13 mouse cellular contexts compared by ENCODE assay signal in the genomic region with DNA sequence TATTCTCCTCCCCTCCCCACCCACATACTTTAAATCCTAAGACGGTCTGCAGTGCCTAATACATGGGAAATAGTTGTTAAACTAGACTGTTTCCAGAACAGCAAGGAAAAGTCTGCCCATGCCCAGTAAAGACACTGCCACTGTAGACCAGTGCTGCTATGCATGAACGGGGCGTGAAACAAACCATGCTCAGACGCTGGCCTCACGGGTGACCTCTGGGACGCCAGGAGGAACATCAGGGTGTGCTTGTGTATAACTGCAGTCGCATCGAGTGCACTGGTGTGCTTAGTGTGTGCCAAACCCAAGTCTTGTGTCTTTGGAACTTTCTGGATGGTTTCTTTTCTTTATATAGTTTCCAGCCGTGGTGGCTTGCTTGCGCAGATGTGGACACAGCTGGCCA. TPM values are rescaled to one million over a fixed set of nuclear protein-coding genes. Genes with fewer than 3 reads are reported as not detected.
A peak's percentile ranks its signal among the peaks of the same experiment; 100 is the strongest.
DNase-seq lines count a peak whose midpoint lies in the region; ATAC-seq lines count a peak whose summit lies in the region.
"Had no signal": no experiment of that assay in that cellular context is flagged by ENCODE, and none has a peak within 500 bp of the region (broad histone marks: within the 10 kb centered on the region; RNA-seq: fewer than 3 reads in every experiment).

No protein-coding gene starts in this region.

- H3K27me3 ChIP-seq in forebrain, embryonic 14.5 days (replicated peaks; ENCODE audit: control insufficient read depth, insufficient read depth, low read length) = no peaks in the 10 kb centered on the region
- H3K27me3 ChIP-seq in forebrain, embryonic 10.5 days (ENCODE audit: poor library complexity, severe bottlenecking) = no peaks in the 10 kb centered on the region; the same call in 1 of the 2 replicates
- H3K27me3 ChIP-seq in lung, embryonic 16.5 days (ENCODE audit: control insufficient read depth, insufficient read depth, low read depth, low read length) = no peaks in the 10 kb centered on the region
- no peaks in the 10 kb centered on the region for H3K27me3 ChIP-seq in liver, embryonic 16.5 days (ENCODE audit: control insufficient read depth, insufficient read depth, low read depth, low read length)
- H3K27me3 ChIP-seq: embryonic facial prominence, embryonic 12.5 days had no signal

- H3K9ac ChIP-seq in forebrain, embryonic 14.5 days (ENCODE audit: low read length) = peak overlapping the region; percentile 21; the same call in 1 of the 2 replicates
- H3K9ac ChIP-seq in lung, embryonic 16.5 days (ENCODE audit: low read length) = no peak overlapping the region; the same call in 1 of the 2 replicates
- peak overlapping the region; percentile 28 for H3K9ac ChIP-seq in liver, embryonic 16.5 days (ENCODE audit: low read depth, low read length)
- H3K9ac ChIP-seq: embryonic facial prominence, embryonic 12.5 days had no signal

- H3K36me3 ChIP-seq in forebrain, embryonic 14.5 days (ENCODE audit: control insufficient read depth, insufficient read depth, low read length) = peaks cover 22% of the 10 kb centered on the region
- H3K36me3 ChIP-seq in forebrain, embryonic 10.5 days (replicated peaks) = peaks cover 33% of the 10 kb centered on the region
- H3K36me3 ChIP-seq in lung, embryonic 16.5 days (ENCODE audit: control insufficient read depth, insufficient read depth, low read length) = peaks cover 20% of the 10 kb centered on the region
- H3K36me3 ChIP-seq in liver, embryonic 16.5 days (ENCODE audit: control insufficient read depth, insufficient read depth) = peaks cover 29% of the 10 kb centered on the region

- no peak for ATAC-seq in forebrain, embryonic 14.5 days
- no peak for ATAC-seq in lung, embryonic 16.5 days (ENCODE audit: low read depth)
- no peak for ATAC-seq in liver, embryonic 16.5 days (ENCODE audit: low read depth)
- ATAC-seq in inflammation-experienced regulatory T-cells, adult 6 months = no peak

- DNase-seq in forebrain, embryonic 14.5 days (ENCODE audit: low spot score) = no peak
- DNase-seq in forebrain, embryonic 10.5 days (ENCODE audit: extremely low spot score, low spot score) = no peak
- no peak for DNase-seq in lung, postnatal 36 days
- DNase-seq in adipocyte (ENCODE audit: low spot score) = peak; percentile 61
- DNase-seq in left cerebral cortex, adult 11 months (ENCODE audit: low spot score) = no peak
- DNase-seq: adrenal gland, postnatal 25 days; cerebellum, adult 2 months; kidney, postnatal 10 days had no signal

- H3K9me3 ChIP-seq in forebrain, embryonic 14.5 days (replicated peaks; ENCODE audit: control insufficient read depth, low read length) = no peaks in the 10 kb centered on the region
- H3K9me3 ChIP-seq in forebrain, embryonic 10.5 days = no peaks in the 10 kb centered on the region
- H3K9me3 ChIP-seq in lung, embryonic 16.5 days (ENCODE audit: control insufficient read depth, low read length) = no peaks in the 10 kb centered on the region
- H3K9me3 ChIP-seq in liver, embryonic 16.5 days (replicated peaks; ENCODE audit: control insufficient read depth, low read length) = no peaks in the 10 kb centered on the region
- H3K9me3 ChIP-seq: embryonic facial prominence, embryonic 12.5 days had no signal

- H3K4me3 ChIP-seq in forebrain, embryonic 14.5 days (ENCODE audit: low read depth, low read length) = no peak overlapping the region
- H3K4me3 ChIP-seq in forebrain, embryonic 10.5 days = no peak overlapping the region
- no peak overlapping the region for H3K4me3 ChIP-seq in lung, embryonic 16.5 days (ENCODE audit: low read length)
- H3K4me3 ChIP-seq in liver, embryonic 16.5 days (ENCODE audit: low read depth, low read length) = peak overlapping the region; percentile 52
- H3K4me3 ChIP-seq: embryonic facial prominence, embryonic 12.5 days had no signal

- H3K4me1 ChIP-seq in forebrain, embryonic 14.5 days (ENCODE audit: control insufficient read depth, insufficient read depth, low read length) = peaks cover 56% of the 10 kb centered on the region
- H3K4me1 ChIP-seq in forebrain, embryonic 10.5 days = peaks cover 97% of the 10 kb centered on the region
- peaks cover 68% of the 10 kb centered on the region for H3K4me1 ChIP-seq in lung, embryonic 16.5 days (replicated peaks; ENCODE audit: control insufficient read depth, insufficient read depth, low read length)
- H3K4me1 ChIP-seq in liver, embryonic 16.5 days (ENCODE audit: control insufficient read depth, low read depth, low read length) = peaks cover 75% of the 10 kb centered on the region

- H3K4me2 ChIP-seq in forebrain, embryonic 14.5 days (ENCODE audit: low read length) = peak overlapping the region; percentile 81
- peak overlapping the region; percentile 65 for H3K4me2 ChIP-seq in lung, embryonic 16.5 days (ENCODE audit: low read depth, low read length)
- peak overlapping the region; percentile 79 for H3K4me2 ChIP-seq in liver, embryonic 16.5 days (ENCODE audit: low read depth, low read length)
- H3K4me2 ChIP-seq: embryonic facial prominence, embryonic 12.5 days had no signal

- 0 out of 2 replicates have a peak overlapping the region, but pooled peaks have one; percentile 14 for H3K27ac ChIP-seq in forebrain, embryonic 14.5 days (ENCODE audit: low read depth, low read length)
- no peak overlapping the region for H3K27ac ChIP-seq in forebrain, embryonic 10.5 days
- H3K27ac ChIP-seq in lung, embryonic 16.5 days (ENCODE audit: low read length) = 0 out of 2 replicates have a peak overlapping the region, but pooled peaks have one; percentile 14
- H3K27ac ChIP-seq in liver, embryonic 16.5 days (ENCODE audit: low read length) = peak overlapping the region; percentile 99
- H3K27ac ChIP-seq: embryonic facial prominence, embryonic 12.5 days had no signal

- 89% methylated on average over 10 of the region's 10 CpGs for WGBS in forebrain, embryonic 14.5 days
- WGBS in forebrain, embryonic 10.5 days = 92% methylated on average over 10 of the region's 10 CpGs
- WGBS in lung, embryonic 16.5 days = 74% methylated on average over 10 of the region's 10 CpGs
- WGBS in liver, embryonic 16.5 days (ENCODE audit: insufficient replicate concordance) = 87% methylated on average over 10 of the region's 10 CpGs

RNA-seq across cellular contexts. Expression of a gene that starts 4.3 kb away (rescaled TPM):
- polyA plus RNA-seq in forebrain, embryonic 14.5 days (2014; fragmentation: Nextera tagmentation; extraction: Ambion mirVana) = 67.3 and 82.6 TPM in 2 replicates
- polyA plus RNA-seq in forebrain, embryonic 10.5 days (2016; fragmentation: Nextera tagmentation; extraction: Ambion mirVana) = 64.6 and 68.6 TPM in 2 replicates
- 130 and 135 TPM in 2 replicates for polyA plus RNA-seq in lung, embryonic 16.5 days (2015; fragmentation: Nextera tagmentation; extraction: Ambion mirVana)
- 107 and 109 TPM in 2 replicates for polyA plus RNA-seq in liver, embryonic 16.5 days (2015; fragmentation: Nextera tagmentation; extraction: Ambion mirVana)
- polyA plus RNA-seq in inflammation-experienced regulatory T-cells, adult 6 months (2017; shearing (Covaris generic)) = 100 to 1,000 TPM; 168 to 251 (median 221) TPM

RNA-seq across cellular contexts. Expression of a gene that starts 36.4 kb away (rescaled TPM):
- 0.13 TPM in 1 of 2 replicates, not detected in the other for polyA plus RNA-seq in forebrain, embryonic 14.5 days (2014; fragmentation: Nextera tagmentation; extraction: Ambion mirVana)
- not detected in 2 replicates for polyA plus RNA-seq in forebrain, embryonic 10.5 days (2016; fragmentation: Nextera tagmentation; extraction: Ambion mirVana)
- polyA plus RNA-seq in lung, embryonic 16.5 days (2015; fragmentation: Nextera tagmentation; extraction: Ambion mirVana) = 0.09 and 0.24 TPM in 2 replicates
- 0.19 and 0.20 TPM in 2 replicates for polyA plus RNA-seq in liver, embryonic 16.5 days (2015; fragmentation: Nextera tagmentation; extraction: Ambion mirVana)
- polyA plus RNA-seq in inflammation-experienced regulatory T-cells, adult 6 months (2017; shearing (Covaris generic)) = not detected
- polyA plus RNA-seq: cerebellum, adult 2 months; embryonic facial prominence, embryonic 12.5 days; spleen, adult 2 months had no signal

RNA-seq across cellular contexts. Expression of a gene that starts 37.6 kb away (rescaled TPM):
- 3.3 and 7.7 TPM in 2 replicates for polyA plus RNA-seq in forebrain, embryonic 14.5 days (2014; fragmentation: Nextera tagmentation; extraction: Ambion mirVana)
- 1.3 TPM in 2 replicates for polyA plus RNA-seq in forebrain, embryonic 10.5 days (2016; fragmentation: Nextera tagmentation; extraction: Ambion mirVana)
- 159 and 191 TPM in 2 replicates for polyA plus RNA-seq in lung, embryonic 16.5 days (2015; fragmentation: Nextera tagmentation; extraction: Ambion mirVana)
- 2.2 and 3.3 TPM in 2 replicates for polyA plus RNA-seq in liver, embryonic 16.5 days (2015; fragmentation: Nextera tagmentation; extraction: Ambion mirVana)
- not detected for polyA plus RNA-seq in inflammation-experienced regulatory T-cells, adult 6 months (2017; shearing (Covaris generic))

Comparison
In these comparisons a context has a peak if more than half of its experiments do, and no peak if none do; other contexts are left out.
1. RNA of a gene that starts 37.6 kb away (polyA plus RNA-seq): 159 to 191 TPM in lung, embryonic 16.5 days; 3.3 to 7.7 TPM in forebrain, embryonic 14.5 days, 2.2 to 3.3 TPM in liver, embryonic 16.5 days, 1.3 TPM in forebrain, embryonic 10.5 days and not detected in inflammation-experienced regulatory T-cells, adult 6 months; every median in the first group is over 10 times any median in the second.
2. Peak in every context shown above with its lines, with median percentiles within 50 percentile points of each other: H3K4me2 ChIP-seq.